Mouse (Mus musculus): Measurements from ENCODE around the gene Olfr620.

Olfr620 gene

GRCm38 (mm10) chr7:103612434-103612833, at the start of gene Olfr620:
TSS of gene Olfr620 (minus strand) at chr7:103612534.
- no peak for DNase-seq (ENCODE audit: low spot score in 2 of 2)

- DNase-seq (ENCODE audit: low spot score in 2 of 2): no peak
Measured at GRCm38 (mm10) chr7:103644070-103644469, 31.7 kb upstream of the Olfr620 start.

- DNase-seq (ENCODE audit: low spot score in 2 of 2): no peak
Measured at GRCm38 (mm10) chr7:103642602-103643001, 30.3 kb upstream of the Olfr620 start, which contains the start of gene Olfr622. TSS of gene Olfr622 (minus strand) at chr7:103642702.

- no peak for DNase-seq (ENCODE audit: low spot score in 2 of 2)
Measured at GRCm38 (mm10) chr7:103636795-103637194, 24.5 kb upstream of the Olfr620 start.

- DNase-seq (ENCODE audit: low spot score in 2 of 2): no peak
Measured at GRCm38 (mm10) chr7:103607425-103607824, 4.9 kb downstream of the Olfr620 start.

- DNase-seq (ENCODE audit: low spot score in 2 of 2): no peak
Measured at GRCm38 (mm10) chr7:103600275-103600674, 12.1 kb downstream of the Olfr620 start, which contains the start of gene Olfr619. TSS of gene Olfr619 (plus strand) at chr7:103600575.

GRCm38 (mm10) chr7:103589803-103590202, 22.5 kb downstream of the Olfr620 start, which contains the start of gene Olfr618:
TSS of gene Olfr618 (plus strand) at chr7:103590103.
- no peak for DNase-seq (ENCODE audit: low spot score in 2 of 2)

GRCm38 (mm10) chr7:103572761-103573160, 39.6 kb downstream of the Olfr620 start, which contains the start of gene Olfr617:
TSS of gene Olfr617 (plus strand) at chr7:103573061.
- no peak for DNase-seq (ENCODE audit: low spot score in 2 of 2)

- no peak for DNase-seq (ENCODE audit: low spot score in 2 of 2)
Measured at GRCm38 (mm10) chr7:103569043-103569442, 43.3 kb downstream of the Olfr620 start, which contains the start of gene Olfr616. TSS of gene Olfr616 (minus strand) at chr7:103569143.

GRCm38 (mm10) chr7:103555779-103556178, 56.6 kb downstream of the Olfr620 start, which contains the start of gene Olfr615:
TSS of gene Olfr615 (plus strand) at chr7:103556079.
- no peak for DNase-seq (ENCODE audit: low spot score in 2 of 2)

Data from right cerebral cortex, adult 2 months (tissue).